Mouse (Mus musculus): ENCODE data around the gene Tmed8. TPM values are rescaled to one million over a fixed set of nuclear protein-coding genes. Genes with fewer than 3 reads are reported as not detected.

The Tmed8 gene
- total RNA-seq, 2 experiments from 2014 or later = 28.6 to 35.0 TPM

- DNase-seq = no peak
Observed at GRCm38 (mm10) chr12:87160310-87160709, 39.9 kb downstream of the Tmed8 start.

- no peak for DNase-seq
Observed at GRCm38 (mm10) chr12:87158099-87158498, 42.2 kb downstream of the Tmed8 start.

GRCm38 (mm10) chr12:87157361-87157760 is 42.9 kb downstream of the Tmed8 start:
- peak; percentile 24 to 48 for DNase-seq

GRCm38 (mm10) chr12:87154448-87154847 is 45.8 kb downstream of the Tmed8 start:
- peak; percentile 49 to 66 for DNase-seq

- no peak for DNase-seq
Observed at GRCm38 (mm10) chr12:87149471-87149870, 50.8 kb downstream of the Tmed8 start.

GRCm38 (mm10) chr12:87148136-87148535 is 52.1 kb downstream of the Tmed8 start:
- peak in 1 of 2 experiments; percentile 28 for DNase-seq

- peak; percentile 95 to 96 for DNase-seq
Observed at GRCm38 (mm10) chr12:87147395-87148089, 52.7 kb downstream of the Tmed8 start, which contains the start of gene Pomt2. TSS of gene Pomt2 (minus strand) at chr12:87147968.

- peak; percentile 91 for DNase-seq
Observed at GRCm38 (mm10) chr12:87146966-87147365, 53.3 kb downstream of the Tmed8 start, which contains the start of gene Gstz1. TSS of gene Gstz1 (plus strand) at chr12:87147165.

- no peak for DNase-seq
Observed at GRCm38 (mm10) chr12:87142156-87142555, 58.1 kb downstream of the Tmed8 start.

GRCm38 (mm10) chr12:87138768-87139167 is 61.5 kb downstream of the Tmed8 start:
- no peak for DNase-seq

GRCm38 (mm10) chr12:87138342-87138701 is 61.9 kb downstream of the Tmed8 start:
- no peak for DNase-seq

GRCm38 (mm10) chr12:87137439-87138341 is 62.6 kb downstream of the Tmed8 start:
- no peak for DNase-seq

- DNase-seq = no peak
Observed at GRCm38 (mm10) chr12:87132784-87133183, 67.5 kb downstream of the Tmed8 start.

GRCm38 (mm10) chr12:87132210-87132609 is 68.0 kb downstream of the Tmed8 start:
- DNase-seq = no peak

GRCm38 (mm10) chr12:87131619-87132018 is 68.6 kb downstream of the Tmed8 start:
- DNase-seq = peak; percentile 43 to 73

GRCm38 (mm10) chr12:87131181-87131580 is 69.1 kb downstream of the Tmed8 start:
- DNase-seq = peak; percentile 53 to 55

GRCm38 (mm10) chr12:87130224-87130623 is 70.0 kb downstream of the Tmed8 start:
- DNase-seq = no peak

- DNase-seq = no peak
Observed at GRCm38 (mm10) chr12:87127256-87127655, 73.0 kb downstream of the Tmed8 start.

- DNase-seq = no peak
Observed at GRCm38 (mm10) chr12:87121918-87122589, 78.2 kb downstream of the Tmed8 start.

Measured in adrenal gland, postnatal 36 days (tissue).